Mouse (Mus musculus) heart, embryonic 12.5 days (tissue): ENCODE results near the gene Snapc4. TPM values are rescaled to one million over a fixed set of nuclear protein-coding genes. Genes with fewer than 3 reads are reported as not detected.
A peak's percentile ranks its signal among the peaks of the same experiment; 100 is the strongest.

ENCODE experiments used
- ATAC-seq: fragments of 200-750 bp; cut with Nextera tagmentation; 2 replicates; pipeline ENCODE4 v1.8.0; 2017; ENCODE audit warnings: moderate TSS enrichment, moderate library complexity; ENCODE audit not compliant: insufficient number of reproducible peaks, low FRiP score
- H3K27ac ChIP-seq: fragments of 300-500 bp; sonication (generic); 2 replicates; pipeline ENCODE4 v1.5.1; 2016; ENCODE audit warnings: mild to moderate bottlenecking, moderate library complexity; ENCODE audit not compliant: poor library complexity, severe bottlenecking
- H3K27me3 ChIP-seq: fragments of 300-500 bp; sonication (generic); replicated peaks from 2 replicates; pipeline ENCODE4 v1.6.1; 2016; ENCODE audit warnings: mild to moderate bottlenecking, moderate library complexity
- H3K36me3 ChIP-seq: fragments of 300-500 bp; sonication (generic); 2 replicates; pipeline ENCODE4 v1.6.1; 2016; ENCODE audit warnings: mild to moderate bottlenecking, moderate library complexity
- H3K4me1 ChIP-seq: fragments of 300-500 bp; sonication (generic); replicated peaks from 2 replicates; pipeline ENCODE4 v1.6.1; 2016; ENCODE audit warnings: mild to moderate bottlenecking
- H3K4me2 ChIP-seq: fragments of 300-500 bp; sonication (generic); 2 replicates; pipeline ENCODE4 v1.6.1; 2016; ENCODE audit warnings: mild to moderate bottlenecking, moderate library complexity
- H3K4me3 ChIP-seq: fragments of 300-500 bp; sonication (generic); 2 replicates; pipeline ENCODE4 v1.5.1; 2016; ENCODE audit warnings: mild to moderate bottlenecking
- H3K9ac ChIP-seq: fragments of 300-500 bp; sonication (generic); 2 replicates; pipeline ENCODE4 v1.6.1; 2016; ENCODE audit warnings: mild to moderate bottlenecking, moderate library complexity
- H3K9me3 ChIP-seq: fragments of 300-500 bp; sonication (generic); replicated peaks from 2 replicates; pipeline ENCODE4 v1.6.1; 2016; ENCODE audit warnings: mild to moderate bottlenecking, moderate library complexity
- WGBS: fragments of 180-500 bp; shearing (Covaris S2); methylation state at CpG from one replicate; pipeline ENCODE4 v1.1.7; 2016; 5-methylcytosine and 5-hydroxymethylcytosine counted together
- polyA plus RNA-seq: library from polyadenylated mRNA; unstranded; fragments of >200 nt; fragmentation: Nextera tagmentation; extraction: Ambion mirVana; gene quantifications from 2 replicates; pipeline ENCODE4 v1.2.1, GENCODE M21; 2016

Gene Snapc4
- polyA plus RNA-seq, 1 experiment from 2014 or later = 20.4 TPM

- H3K4me3 ChIP-seq = no peak overlapping the region
- H3K9me3 ChIP-seq = no peaks in the 10 kb centered on the region
- no peaks in the 10 kb centered on the region for H3K27me3 ChIP-seq
- ATAC-seq = no peak
- WGBS = 62% methylated on average over 8 of the region's 8 CpGs
- peaks cover 33% of the 10 kb centered on the region for H3K4me1 ChIP-seq
- peaks cover 48% of the 10 kb centered on the region for H3K36me3 ChIP-seq
- H3K4me2 ChIP-seq = no peak overlapping the region
- no peak overlapping the region for H3K27ac ChIP-seq
- H3K9ac ChIP-seq = no peak overlapping the region
Measured at GRCm38 (mm10) chr2:26403306-26403705, 22.9 kb upstream of the Snapc4 start.

- Histone ChIP-seq H3K27me3 (no peaks in the 10 kb centered on the region), H3K27ac (no peak overlapping the region), H3K4me3 (no peak overlapping the region), H3K9ac (no peak overlapping the region), H3K36me3 (peaks cover 58% of the 10 kb centered on the region), H3K4me2 (no peak overlapping the region), H3K4me1 (peaks cover 23% of the 10 kb centered on the region), H3K9me3 (no peaks in the 10 kb centered on the region)
- ATAC-seq = no peak
- WGBS = 81% methylated on average over 1 of the region's 1 CpGs
Measured at GRCm38 (mm10) chr2:26402265-26402664, 21.8 kb upstream of the Snapc4 start.

GRCm38 (mm10) chr2:26401023-26401422 lies 20.6 kb upstream of the Snapc4 start:
- H3K9ac ChIP-seq = no peak overlapping the region
- no peak overlapping the region for H3K4me2 ChIP-seq
- H3K36me3 ChIP-seq = peaks cover 67% of the 10 kb centered on the region
- no peak for ATAC-seq
- peaks cover 11% of the 10 kb centered on the region for H3K4me1 ChIP-seq
- 84% methylated on average over 4 of the region's 4 CpGs for WGBS
- H3K27ac ChIP-seq = no peak overlapping the region
- H3K27me3 ChIP-seq = no peaks in the 10 kb centered on the region
- H3K9me3 ChIP-seq = no peaks in the 10 kb centered on the region
- H3K4me3 ChIP-seq = no peak overlapping the region

DNA sequence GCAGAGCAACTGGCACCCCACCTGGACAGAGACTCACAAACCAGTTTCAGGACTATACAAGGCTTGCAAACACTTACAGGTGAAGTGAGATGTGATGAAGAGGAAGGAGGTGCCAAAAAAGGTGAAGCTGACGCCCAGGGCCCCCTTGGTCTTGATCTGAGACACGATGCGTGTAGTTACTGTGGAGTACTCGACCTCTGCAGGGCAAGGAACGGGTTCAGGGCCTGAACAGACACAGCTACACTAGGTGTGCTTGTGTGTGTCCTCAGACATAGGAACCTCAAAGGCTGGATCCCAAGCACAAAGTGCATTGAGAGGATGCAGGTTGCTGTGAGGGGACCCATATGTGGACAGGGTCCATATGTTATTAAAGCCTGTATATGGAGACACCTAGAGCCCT lies 19.8 kb upstream of the Snapc4 start:
- Histone ChIP-seq H3K9me3 (no peaks in the 10 kb centered on the region), H3K36me3 (peaks cover 74% of the 10 kb centered on the region)
- no peak for ATAC-seq

DNA sequence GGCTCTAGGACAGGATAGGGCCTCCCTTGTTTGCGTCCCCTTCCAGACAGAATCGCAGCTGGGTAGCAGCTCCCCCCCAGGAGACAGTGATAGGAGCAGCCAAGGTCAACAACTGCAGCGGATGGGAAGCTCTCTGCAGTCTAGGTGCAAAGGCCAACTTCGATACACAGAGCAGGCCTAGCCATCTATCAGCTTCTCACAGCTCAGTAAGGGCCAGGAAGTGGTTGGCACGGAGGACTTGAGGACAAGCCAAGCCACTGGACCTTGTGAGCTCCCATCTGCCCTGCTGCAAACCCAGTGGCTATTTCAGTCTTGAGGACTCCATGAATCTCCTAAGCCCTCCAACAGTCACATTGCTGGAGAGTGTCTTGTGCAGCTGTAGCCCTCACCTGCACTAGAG lies 19.2 kb upstream of the Snapc4 start:
- Histone ChIP-seq H3K27ac (no peak overlapping the region), H3K9me3 (no peaks in the 10 kb centered on the region), H3K4me3 (no peak overlapping the region), H3K36me3 (peaks cover 80% of the 10 kb centered on the region), H3K4me1 (peaks cover 2% of the 10 kb centered on the region; the same call in 1 of the 2 replicates), H3K9ac (no peak overlapping the region), H3K4me2 (no peak overlapping the region), H3K27me3 (no peaks in the 10 kb centered on the region)
- WGBS = 69% methylated on average over 5 of the region's 5 CpGs
- ATAC-seq = 0 out of 2 replicates have a peak, but pooled peaks have one; percentile 26

More for the DNA sequence above, 19.8 kb upstream of the Snapc4 start:
- no peak overlapping the region for H3K9ac ChIP-seq
- 83% methylated on average over 5 of the region's 5 CpGs for WGBS
- peaks cover 3% of the 10 kb centered on the region; the same call in 1 of the 2 replicates for H3K4me1 ChIP-seq
- H3K4me2 ChIP-seq = no peak overlapping the region
- no peak overlapping the region for H3K4me3 ChIP-seq
- H3K27ac ChIP-seq = no peak overlapping the region
- no peaks in the 10 kb centered on the region for H3K27me3 ChIP-seq

- WGBS = 85% methylated on average over 8 of the region's 8 CpGs
Measured at GRCm38 (mm10) chr2:26398978-26399377, 18.5 kb upstream of the Snapc4 start.

DNA sequence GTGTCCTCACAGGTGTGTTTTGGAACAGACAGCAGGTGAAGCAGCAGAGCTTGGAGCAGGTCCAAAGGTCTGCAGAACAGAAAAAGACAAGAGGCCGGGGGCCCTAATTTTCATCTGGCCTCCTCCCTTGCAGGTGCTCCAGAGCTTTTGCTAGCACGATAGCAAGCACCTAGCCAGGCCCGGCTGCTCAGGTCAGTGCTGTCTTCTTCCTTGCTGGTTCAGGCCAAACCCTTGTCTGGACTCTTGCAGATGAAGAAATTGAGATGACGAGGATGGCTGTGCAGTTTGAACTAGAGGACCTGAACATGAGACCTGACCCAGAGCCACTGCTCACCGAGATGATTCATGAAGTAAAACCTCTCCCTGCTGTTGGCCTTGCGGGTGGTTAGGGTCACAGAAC lies 11.2 kb upstream of the Snapc4 start:
- WGBS = 90% methylated on average over 6 of the region's 6 CpGs
- H3K27ac ChIP-seq = no peak overlapping the region
- H3K27me3 ChIP-seq = no peaks in the 10 kb centered on the region
- no peak overlapping the region for H3K9ac ChIP-seq
- no peaks in the 10 kb centered on the region for H3K9me3 ChIP-seq
- H3K36me3 ChIP-seq = peaks cover 76% of the 10 kb centered on the region
- no peak overlapping the region for H3K4me3 ChIP-seq
- no peak overlapping the region for H3K4me2 ChIP-seq
- H3K4me1 ChIP-seq = peaks cover 20% of the 10 kb centered on the region
- ATAC-seq = no peak

More at GRCm38 (mm10) chr2:26398978-26399377, 18.5 kb upstream of the Snapc4 start:
- no peak overlapping the region for H3K9ac ChIP-seq
- no peaks in the 10 kb centered on the region for H3K27me3 ChIP-seq
- ATAC-seq = no peak
- no peak overlapping the region for H3K4me2 ChIP-seq
- no peaks in the 10 kb centered on the region; the same call in 1 of the 2 replicates for H3K4me1 ChIP-seq
- no peaks in the 10 kb centered on the region for H3K9me3 ChIP-seq
- H3K4me3 ChIP-seq = no peak overlapping the region
- no peak overlapping the region for H3K27ac ChIP-seq
- H3K36me3 ChIP-seq = peaks cover 87% of the 10 kb centered on the region

DNA sequence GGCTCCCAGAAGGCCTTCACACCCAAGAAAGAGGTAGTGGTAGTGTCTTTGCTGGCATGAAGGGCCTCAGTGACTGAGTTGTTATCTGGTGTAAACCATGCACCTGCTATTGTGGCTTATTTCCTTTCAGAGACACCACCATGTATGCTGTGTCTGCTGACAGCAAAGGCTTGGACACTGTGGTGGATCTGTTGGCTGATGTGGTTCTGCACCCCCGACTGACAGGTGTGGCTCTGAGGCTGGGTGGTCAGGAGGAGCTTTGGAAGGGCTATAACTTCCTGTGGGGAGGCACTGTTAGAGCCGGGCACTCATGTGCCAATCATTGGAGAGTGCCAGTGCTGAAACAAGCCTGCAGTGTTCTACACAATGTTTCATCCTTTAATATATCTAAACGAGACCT lies 10.5 kb upstream of the Snapc4 start:
- WGBS = 83% methylated on average over 3 of the region's 3 CpGs
- H3K4me1 ChIP-seq = peaks cover 20% of the 10 kb centered on the region
- ATAC-seq = no peak
- H3K27ac ChIP-seq = no peak overlapping the region
- H3K36me3 ChIP-seq = peaks cover 76% of the 10 kb centered on the region
- H3K27me3 ChIP-seq = no peaks in the 10 kb centered on the region
- no peak overlapping the region for H3K9ac ChIP-seq
- H3K4me2 ChIP-seq = no peak overlapping the region
- no peak overlapping the region for H3K4me3 ChIP-seq
- no peaks in the 10 kb centered on the region for H3K9me3 ChIP-seq

GRCm38 (mm10) chr2:26389154-26389690 lies 8.8 kb upstream of the Snapc4 start, which contains the start of the genes Entr1 and Pmpca:
Gene Entr1 (minus strand): TSS chr2:26389316.
Gene Pmpca (plus strand): TSS chr2:26389339.
- peak; percentile 89 for ATAC-seq

GRCm38 (mm10) chr2:26388682-26389153 lies 8.3 kb upstream of the Snapc4 start:
- ATAC-seq = peak; percentile 58
- WGBS = under 1% methylated on average over 40 of the region's 45 CpGs

More at GRCm38 (mm10) chr2:26389154-26389690, 8.8 kb upstream of the Snapc4 start, which contains the start of the genes Entr1 and Pmpca:
- peak within 1 kb of the TSS; percentile 95 for H3K4me3 ChIP-seq
- H3K9ac ChIP-seq = peak within 1 kb of the TSS; percentile 94
- WGBS = 0% methylated on average over 60 of the region's 60 CpGs
- H3K9me3 ChIP-seq = no peaks in the 10 kb centered on the region
- peaks cover 20% of the 10 kb centered on the region for H3K4me1 ChIP-seq
- H3K27ac ChIP-seq = peak within 1 kb of the TSS; percentile 34
- no peaks in the 10 kb centered on the region for H3K27me3 ChIP-seq
- peak within 1 kb of the TSS; percentile 98 for H3K4me2 ChIP-seq
- H3K36me3 ChIP-seq = peaks cover 76% of the 10 kb centered on the region

DNA sequence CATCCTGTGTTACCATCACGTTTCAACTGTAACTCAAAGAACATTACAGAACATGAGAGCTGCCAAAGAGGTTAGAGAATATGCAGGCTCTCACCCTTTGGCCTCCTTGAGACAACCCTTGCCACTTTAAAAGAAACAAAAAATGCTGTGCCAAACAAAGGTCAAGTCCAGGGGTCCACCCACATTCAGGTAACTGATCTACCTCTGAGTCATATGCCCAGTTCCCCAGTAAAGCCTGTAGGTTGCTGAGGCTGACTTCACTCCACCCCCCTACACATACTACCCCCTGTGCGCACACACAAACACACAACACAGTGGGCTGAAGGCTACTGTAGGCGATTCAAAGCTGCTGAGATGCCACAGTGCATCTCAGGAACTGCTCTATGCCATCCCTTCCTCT lies 7.3 kb upstream of the Snapc4 start:
- Histone ChIP-seq H3K4me3 (peak overlapping the region; percentile 95), H3K4me1 (peaks cover 20% of the 10 kb centered on the region), H3K4me2 (peak overlapping the region; percentile 98), H3K9ac (no peak overlapping the region), H3K27ac (no peak overlapping the region), H3K27me3 (no peaks in the 10 kb centered on the region), H3K36me3 (peaks cover 76% of the 10 kb centered on the region), H3K9me3 (no peaks in the 10 kb centered on the region)
- no peak for ATAC-seq
- 86% methylated on average over 3 of the region's 3 CpGs for WGBS

More at GRCm38 (mm10) chr2:26388682-26389153, 8.3 kb upstream of the Snapc4 start:
- Histone ChIP-seq H3K9ac (peak overlapping the region; percentile 94), H3K4me2 (peak overlapping the region; percentile 98), H3K36me3 (peaks cover 76% of the 10 kb centered on the region), H3K27ac (peak overlapping the region; percentile 34), H3K27me3 (no peaks in the 10 kb centered on the region), H3K4me3 (peak overlapping the region; percentile 95), H3K9me3 (no peaks in the 10 kb centered on the region), H3K4me1 (peaks cover 20% of the 10 kb centered on the region)
